Mouse (Mus musculus) cerebellum, adult 11-12 months (tissue): ENCODE data around the gene Rtn4.

Experiments
- DNase-seq: peaks from one replicate; pipeline ENCODE4 v3.0.0; 2022

Rtn4 gene

DNA sequence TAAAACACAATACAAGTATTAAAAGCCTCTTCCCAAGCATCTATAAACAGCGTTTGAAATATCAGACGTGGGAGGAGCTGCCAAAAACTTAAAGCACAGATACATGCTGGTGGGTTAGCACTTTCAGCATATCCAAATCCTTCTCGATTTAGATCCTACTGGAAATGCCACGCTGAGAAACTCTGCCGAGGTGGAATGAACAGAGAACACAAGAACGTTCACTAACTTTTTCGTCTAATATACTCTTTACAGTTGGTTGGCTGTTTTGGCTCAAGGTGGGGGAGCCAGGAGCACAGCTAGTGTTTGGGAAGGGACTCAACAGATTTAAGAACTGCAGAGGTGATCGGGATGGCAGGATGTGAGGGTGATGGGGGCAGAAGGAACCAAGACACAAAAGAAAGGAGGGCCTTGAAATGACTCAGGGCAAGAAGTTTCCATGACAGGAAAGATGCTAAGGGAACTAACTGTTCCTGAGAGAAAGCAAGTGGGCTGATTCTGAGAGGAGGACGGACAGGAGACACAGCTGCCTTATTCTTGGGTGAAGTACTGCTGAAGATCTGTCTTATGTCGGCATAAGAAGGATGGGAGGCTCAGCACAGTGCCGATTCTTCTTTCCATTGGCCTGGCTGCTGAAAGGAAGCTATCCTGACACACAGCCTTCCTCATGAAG lies 73.7 kb downstream of the Rtn4 start:
- DNase-seq, result no peak

DNA sequence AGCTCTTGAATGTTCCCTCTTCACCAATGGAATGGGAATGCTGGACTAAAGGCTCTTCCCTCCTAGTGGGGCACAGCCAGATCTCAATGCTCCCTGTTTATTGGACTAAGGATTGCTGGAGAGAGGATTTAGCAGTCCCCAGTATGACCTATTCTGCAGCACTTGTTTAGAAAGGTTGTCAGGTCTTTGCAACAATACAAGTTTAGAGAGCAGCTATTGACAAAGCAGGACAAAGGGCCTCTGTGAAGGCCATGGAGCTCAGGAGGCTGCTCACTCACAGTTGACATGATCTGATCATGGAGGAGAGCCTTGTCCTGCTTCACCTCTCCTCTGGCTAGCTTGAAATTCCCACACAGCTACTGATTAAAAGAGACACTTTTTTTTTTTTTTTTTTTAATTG lies 75.8 kb downstream of the Rtn4 start:
- no peak for DNase-seq

DNA sequence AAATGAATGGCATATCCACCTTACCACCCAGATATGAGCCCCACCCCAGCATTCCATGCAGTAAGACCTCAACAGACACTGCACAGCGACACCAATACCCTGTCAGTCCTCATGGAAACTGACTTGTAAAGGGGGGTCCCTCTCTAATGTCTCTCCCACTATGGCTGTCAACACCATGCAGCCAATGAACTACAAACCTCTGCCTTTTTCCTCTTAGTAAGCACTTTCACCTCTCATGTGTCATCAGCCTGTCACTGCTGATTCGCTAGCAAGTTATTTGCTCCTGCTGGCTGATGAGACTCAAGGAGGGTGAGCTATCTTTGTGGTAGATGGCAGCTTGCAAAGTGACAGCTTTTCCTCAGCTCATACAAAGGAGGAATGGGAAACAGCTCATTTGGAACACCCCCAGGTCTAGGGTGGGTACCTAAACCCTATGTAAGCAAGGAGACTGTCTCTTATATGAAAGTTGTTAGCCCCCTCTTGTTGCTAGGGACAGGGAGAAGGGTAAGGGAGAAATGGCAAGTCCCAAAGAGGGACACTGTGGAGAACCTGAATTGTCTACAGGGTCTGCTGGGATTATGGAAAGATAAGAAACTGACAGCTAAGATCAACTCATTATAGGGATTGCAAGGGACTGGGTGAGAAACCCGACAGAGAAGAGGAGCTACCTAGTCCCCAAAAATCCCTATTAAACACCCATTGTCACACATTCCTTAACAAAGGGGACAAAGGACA lies 78.1 kb downstream of the Rtn4 start:
- no peak for DNase-seq

DNA sequence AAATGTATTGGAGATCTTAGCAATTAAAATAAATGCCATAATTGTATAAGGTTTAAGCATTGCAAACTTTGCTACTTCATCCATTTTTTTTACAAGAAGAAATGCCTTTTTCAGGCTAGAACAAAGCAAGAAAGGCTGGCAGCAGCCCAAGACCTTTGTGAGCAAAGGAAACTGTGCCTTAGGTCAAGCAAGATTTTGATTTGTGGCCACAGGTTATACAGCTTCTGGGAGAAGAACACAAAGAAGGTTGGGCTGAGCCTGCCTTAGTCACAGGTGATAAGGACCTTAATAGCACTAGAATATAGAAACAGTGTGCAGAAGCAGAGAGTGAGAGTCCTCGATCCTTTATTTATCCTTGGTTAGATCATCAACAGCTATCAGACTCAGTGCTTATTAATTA lies 79.5 kb downstream of the Rtn4 start:
- DNase-seq, result no peak

DNA sequence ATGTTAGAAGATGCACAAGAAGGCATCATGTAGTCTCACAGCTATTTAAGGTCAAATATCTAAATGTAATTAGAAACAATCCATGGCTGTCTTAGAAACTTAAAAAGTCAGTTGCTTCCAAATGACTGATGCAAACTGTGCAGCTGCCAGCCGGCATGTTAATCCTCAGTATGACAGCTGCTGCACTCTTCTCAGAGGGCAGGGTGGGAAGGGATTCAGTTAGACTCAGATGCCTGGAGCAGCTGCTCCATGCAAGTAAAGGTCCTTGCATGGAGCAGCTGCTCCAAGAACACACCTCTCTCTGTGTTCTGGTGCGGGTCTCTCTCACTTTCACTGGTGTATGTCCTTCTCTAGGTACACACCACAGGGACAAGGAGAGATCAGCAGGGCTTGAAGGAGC lies 81.5 kb downstream of the Rtn4 start:
- DNase-seq, result no peak

DNA sequence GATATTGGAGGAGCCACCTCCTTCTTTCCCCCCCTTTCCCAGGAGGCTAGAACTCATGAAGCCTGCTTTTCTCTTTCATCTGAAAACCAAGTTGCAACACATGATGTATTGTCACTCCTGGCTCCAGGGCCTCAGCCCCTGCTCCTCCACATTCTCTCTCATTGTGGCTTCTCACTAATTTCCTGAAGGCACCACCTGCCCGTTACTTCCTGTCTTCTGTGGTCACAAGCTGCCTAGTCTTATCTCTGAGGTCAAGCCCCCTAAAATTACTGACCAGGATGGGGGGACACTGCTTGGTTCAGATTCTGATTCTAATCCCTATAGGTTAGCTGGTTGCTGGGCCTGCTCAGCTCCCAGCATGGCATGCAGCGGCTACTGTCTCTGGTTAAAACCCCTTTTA lies 82.0 kb downstream of the Rtn4 start:
- DNase-seq, result no peak

DNA sequence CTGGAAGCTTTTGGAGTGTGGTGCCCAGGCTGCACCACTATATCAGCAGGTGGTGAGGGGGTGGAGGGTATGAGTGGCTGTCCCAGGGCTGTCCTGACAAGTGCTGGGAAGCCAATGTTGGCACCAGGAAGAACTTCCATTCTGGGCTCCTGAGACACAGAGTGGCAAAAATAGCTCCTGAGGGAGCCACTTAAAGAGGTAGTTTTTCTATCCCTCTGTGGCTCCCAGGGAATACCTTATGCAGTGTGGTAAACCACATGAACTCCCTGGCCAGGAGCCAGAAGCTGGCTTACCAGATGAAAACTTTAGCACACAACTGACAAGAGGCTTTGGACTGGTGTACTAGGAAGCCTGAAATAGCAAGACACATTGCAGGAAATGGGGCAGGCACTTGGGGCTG lies 85.2 kb downstream of the Rtn4 start:
- DNase-seq, result no peak

DNA sequence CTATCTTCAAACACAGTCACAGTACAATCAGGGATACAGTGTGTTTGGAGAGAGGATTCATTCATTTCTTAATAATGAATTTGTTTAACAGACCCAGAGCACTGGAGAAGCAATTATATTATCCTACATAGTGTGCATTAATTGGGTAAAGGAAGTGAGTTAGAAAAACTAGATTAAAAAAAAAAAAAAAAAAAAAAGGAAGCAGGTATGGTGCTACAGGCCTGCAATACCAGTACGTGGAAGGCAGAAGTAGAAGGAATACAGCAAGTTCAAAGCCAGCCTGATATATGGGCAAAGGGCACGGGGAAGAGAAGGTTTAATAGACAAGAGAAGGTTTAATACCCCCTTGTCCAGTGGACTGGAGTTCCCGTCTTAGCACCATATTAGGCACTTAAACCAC lies 86.2 kb downstream of the Rtn4 start:
- DNase-seq, result no peak

DNA sequence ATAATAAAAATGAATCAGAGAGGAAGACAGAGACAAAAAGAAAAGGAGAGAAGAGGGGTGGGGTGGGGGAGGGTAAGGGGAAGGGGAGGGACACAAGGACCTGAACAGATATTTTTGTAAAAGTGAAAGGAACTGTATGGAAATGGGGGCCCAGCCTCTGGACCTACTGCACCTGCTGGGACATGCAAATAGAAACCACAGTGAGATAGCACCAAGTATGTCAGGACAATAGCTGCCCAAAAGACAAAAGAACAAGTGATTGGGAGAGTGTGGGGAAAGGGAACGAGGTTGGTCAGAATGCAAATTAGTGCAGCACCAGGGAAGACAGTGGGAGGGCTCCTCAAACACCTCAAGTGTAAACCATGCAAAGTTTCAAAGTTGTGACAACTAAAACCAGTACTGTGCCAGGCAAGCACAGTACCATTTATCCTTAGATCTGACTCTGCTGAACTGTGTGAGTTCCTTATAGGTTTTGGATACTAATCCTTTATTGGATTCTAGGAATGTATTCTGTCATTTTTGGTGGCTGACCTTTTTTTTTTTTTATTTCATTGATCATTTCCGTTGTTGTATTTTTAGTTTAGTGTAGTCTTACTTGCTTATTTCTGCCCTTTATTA lies 86.8 kb downstream of the Rtn4 start:
- no peak for DNase-seq

DNA sequence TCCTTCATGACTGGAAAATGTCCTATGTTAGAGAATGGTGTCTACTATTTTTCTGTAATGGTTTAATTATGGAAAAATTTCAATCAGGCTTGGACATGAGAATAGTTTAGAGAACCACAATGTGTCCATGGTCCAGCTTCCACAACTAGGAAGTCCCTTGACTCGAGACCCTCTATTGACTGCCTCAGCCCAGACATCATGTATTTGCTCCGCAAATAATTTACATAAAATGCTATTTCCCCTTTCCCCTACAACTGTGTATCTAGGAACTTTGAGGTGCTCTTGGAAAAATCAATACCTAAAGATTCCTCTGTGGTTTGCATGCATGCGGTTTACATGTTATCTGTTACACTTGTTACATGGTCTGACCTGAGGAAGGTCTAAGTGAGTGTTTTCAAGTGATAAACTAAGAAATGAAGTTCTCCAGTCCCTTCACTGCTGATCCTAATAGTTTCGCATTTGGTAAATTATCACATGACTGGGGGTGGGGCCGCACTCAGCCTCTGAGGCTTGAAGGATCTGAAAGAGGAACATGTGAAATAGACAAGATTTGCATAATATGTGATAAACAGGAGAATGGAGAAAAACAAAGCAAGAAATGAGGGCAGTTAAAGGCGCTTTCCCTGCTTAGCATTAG lies 94.0 kb downstream of the Rtn4 start:
- no peak for DNase-seq

DNA sequence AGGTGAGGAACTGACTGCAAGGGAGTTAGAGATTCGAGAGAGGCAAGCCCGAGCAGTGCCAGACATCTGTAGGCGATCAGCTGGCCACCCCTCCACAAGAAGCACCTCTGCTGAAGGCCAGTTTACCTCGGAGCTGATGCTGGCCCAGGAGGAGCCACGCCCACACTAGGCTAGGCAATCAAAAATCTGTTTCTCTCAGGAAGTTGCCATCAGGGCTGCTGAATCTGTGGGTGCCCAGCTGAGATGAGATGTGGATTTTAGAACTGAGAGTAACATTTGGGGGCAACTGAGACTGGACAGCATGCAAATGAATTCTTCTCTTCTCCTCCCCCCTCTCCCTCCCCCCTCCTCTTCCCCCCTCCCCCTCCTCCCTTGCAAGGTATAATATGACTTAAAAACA lies 94.7 kb downstream of the Rtn4 start:
- no peak for DNase-seq

DNA sequence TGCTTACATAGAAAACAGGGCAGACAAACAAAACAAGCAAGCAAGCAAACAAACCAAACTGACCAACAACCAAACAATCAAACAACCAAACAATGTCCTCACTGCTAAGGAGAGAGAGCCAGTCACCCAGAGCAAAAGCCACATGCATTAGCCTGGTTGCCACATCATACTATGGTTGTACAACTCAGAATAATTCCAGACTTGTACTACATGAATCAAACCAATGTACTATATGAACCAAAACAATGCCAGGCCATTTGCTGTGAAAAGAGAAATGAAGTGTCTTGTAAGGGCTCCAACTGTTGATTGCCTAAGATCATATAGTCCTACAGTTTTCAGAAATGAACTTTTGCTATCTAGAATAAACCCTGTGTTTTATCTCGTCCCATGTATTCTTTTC lies 95.8 kb downstream of the Rtn4 start:
- no peak for DNase-seq

DNA sequence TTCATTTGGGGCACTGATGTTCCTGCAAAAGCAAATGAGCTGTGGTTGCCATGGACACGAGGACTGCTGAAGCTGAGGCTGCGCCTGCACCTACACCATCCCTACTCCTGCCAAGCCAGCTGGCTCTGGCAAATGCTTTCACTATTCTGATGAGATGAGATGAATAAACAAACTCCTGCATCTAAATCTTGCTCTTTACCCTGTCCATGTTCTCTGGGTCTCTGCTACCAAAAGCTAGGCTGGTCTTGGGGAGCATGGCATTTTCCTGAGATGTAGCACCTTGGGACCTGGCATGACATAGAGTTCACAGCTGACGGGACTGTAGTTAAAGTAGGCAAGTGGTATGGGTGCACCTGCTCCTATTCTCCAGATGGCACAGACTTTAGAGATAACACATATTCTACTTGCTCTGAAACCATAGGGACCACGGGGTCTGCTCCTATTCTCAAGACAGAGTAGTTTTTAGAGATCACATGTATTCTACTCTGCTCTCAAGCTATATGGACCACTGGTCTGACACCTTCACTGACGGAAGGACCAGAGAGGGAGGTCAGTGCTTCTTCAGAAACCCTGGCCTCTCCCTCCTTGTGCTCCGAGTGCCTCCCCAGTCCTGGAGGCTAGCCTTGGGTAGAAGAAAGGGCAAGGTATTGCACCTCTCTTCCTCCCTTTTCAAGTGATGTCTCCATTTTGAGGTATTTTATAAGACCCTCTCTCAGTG lies 96.3 kb downstream of the Rtn4 start:
- peak; percentile 37 for DNase-seq

DNA sequence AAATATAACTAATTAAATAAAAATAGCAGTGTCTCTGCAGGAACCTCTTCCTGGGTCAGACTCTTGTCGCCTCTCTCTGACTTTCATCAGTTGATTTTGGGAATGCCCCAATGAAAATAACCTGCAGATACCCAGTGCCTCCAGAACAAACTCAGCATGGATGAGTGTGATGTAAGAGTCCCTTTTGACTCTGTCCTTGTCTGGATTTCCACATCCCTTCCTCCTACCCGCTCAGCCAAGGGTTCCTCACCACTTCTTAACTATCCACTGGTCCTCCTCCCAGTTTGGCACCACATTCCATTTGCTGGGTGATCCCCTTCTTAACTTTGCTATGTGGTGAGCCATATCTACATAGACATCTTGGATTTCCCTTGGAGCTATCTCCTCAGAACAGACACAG lies 98.0 kb downstream of the Rtn4 start:
- no peak for DNase-seq
